Mouse (Mus musculus) right cerebral cortex, postnatal 4 days (tissue): Measurements from ENCODE around the gene Tedc1.
"Not testable (repeated sequence)": the region's sequence is repeated elsewhere in the genome, so short reads cannot be mapped to it uniquely, and the experiment has no call there.

Source experiments
- DNase-seq: peaks from one replicate; pipeline ENCODE4 v3.0.0-alpha.2; 2022

Tedc1 gene

GRCm38 (mm10) chr12:113155076-113155771 lies 997 bp upstream of the Tedc1 start:
- peak; percentile 55 for DNase-seq

- no peak for DNase-seq
These were observed 314 bp downstream of the Tedc1 start for GRCm38 (mm10) chr12:113156540-113156929.

- no peak for DNase-seq
These were observed 781 bp downstream of the Tedc1 start for GRCm38 (mm10) chr12:113157002-113157401.

- no peak for DNase-seq
These were observed 1.3 kb downstream of the Tedc1 start for GRCm38 (mm10) chr12:113157521-113157920.

- no peak for DNase-seq
These were observed 1.8 kb downstream of the Tedc1 start for GRCm38 (mm10) chr12:113157971-113158370.

- no peak for DNase-seq
These were observed 7.4 kb downstream of the Tedc1 start for GRCm38 (mm10) chr12:113163561-113164006.

GRCm38 (mm10) chr12:113168031-113168536 lies 11.9 kb downstream of the Tedc1 start:
- DNase-seq = no peak

- DNase-seq = no peak
These were observed 20.9 kb downstream of the Tedc1 start for GRCm38 (mm10) chr12:113176960-113177725.

- DNase-seq = no peak
These were observed 24.8 kb downstream of the Tedc1 start for GRCm38 (mm10) chr12:113181020-113181419.

GRCm38 (mm10) chr12:113184945-113185344 lies 28.7 kb downstream of the Tedc1 start:
- DNase-seq = no peak

- peak; percentile 57 for DNase-seq
These were observed 29.4 kb downstream of the Tedc1 start, which contains the start of gene Tmem121 for GRCm38 (mm10) chr12:113185442-113186291. Gene Tmem121 (plus strand): TSS chr12:113185930.

GRCm38 (mm10) chr12:113186326-113187010 lies 30.2 kb downstream of the Tedc1 start:
- DNase-seq = peak; percentile 40

- no peak for DNase-seq
These were observed 30.8 kb downstream of the Tedc1 start for GRCm38 (mm10) chr12:113187011-113187375.

GRCm38 (mm10) chr12:113187584-113188295 lies 31.5 kb downstream of the Tedc1 start:
- peak; percentile 97 for DNase-seq

GRCm38 (mm10) chr12:113188349-113189055 lies 32.3 kb downstream of the Tedc1 start:
- DNase-seq = no peak

GRCm38 (mm10) chr12:113193423-113193822 lies 37.2 kb downstream of the Tedc1 start:
- DNase-seq = no peak

- DNase-seq = not testable (repeated sequence)
These were observed 42.9 kb downstream of the Tedc1 start for GRCm38 (mm10) chr12:113199132-113199531.

GRCm38 (mm10) chr12:113201301-113201700 lies 45.1 kb downstream of the Tedc1 start:
- no peak for DNase-seq

- DNase-seq = no peak
These were observed 45.8 kb downstream of the Tedc1 start for GRCm38 (mm10) chr12:113202008-113202407.

GRCm38 (mm10) chr12:113203522-113203921 lies 47.3 kb downstream of the Tedc1 start:
- no peak for DNase-seq
